Mouse (Mus musculus) thymus, adult 2 months (tissue): ENCODE measurements around the gene March9. TPM values are rescaled to one million over a fixed set of nuclear protein-coding genes. Genes with fewer than 3 reads are reported as not detected.
A peak's percentile ranks its signal among the peaks of the same experiment; 100 is the strongest.

Experiments
- DNase-seq: peaks from one replicate; pipeline ENCODE4 v3.0.0; 2021
- H3K27ac ChIP-seq: fragments of 200-500 bp; 2 replicates; pipeline ENCODE4 v1.5.1; 2012; ENCODE audit warnings: low read length, control low read depth; ENCODE audit not compliant: control insufficient read depth, insufficient read depth
- H3K27me3 ChIP-seq: fragments of 200-500 bp; 2 replicates; pipeline ENCODE4 v1.6.1; 2012; ENCODE audit warnings: mild to moderate bottlenecking, low read length, moderate library complexity, mixed read lengths; ENCODE audit not compliant: control insufficient read depth, insufficient read depth
- H3K36me3 ChIP-seq: fragments of 200-500 bp; 2 replicates; pipeline ENCODE4 v1.6.1; 2012; ENCODE audit warnings: mild to moderate bottlenecking, low read length, moderate library complexity; ENCODE audit not compliant: control insufficient read depth, insufficient read depth
- H3K4me1 ChIP-seq: fragments of 200-500 bp; replicated peaks from 2 replicates; pipeline ENCODE4 v1.6.1; 2012; ENCODE audit warnings: low read length; ENCODE audit not compliant: control insufficient read depth, insufficient read depth
- H3K4me3 ChIP-seq: fragments of 200-500 bp; 2 replicates; pipeline ENCODE4 v1.5.1; 2012; ENCODE audit warnings: mild to moderate bottlenecking, low read length, control low read depth, moderate library complexity; ENCODE audit not compliant: control insufficient read depth, insufficient read depth
- CTCF ChIP-seq: fragments of 200-500 bp; IDR thresholded peaks from 2 replicates; pipeline ENCODE4 v1.5.1; 2012; ENCODE audit warnings: mild to moderate bottlenecking, control low read depth, low read length, moderate library complexity, borderline replicate concordance; ENCODE audit not compliant: control insufficient read depth, poor library complexity, insufficient read depth; ENCODE audit errors: extremely low read depth
- POLR2A ChIP-seq: fragments of 200-500 bp; IDR thresholded peaks from 2 replicates; pipeline ENCODE4 v1.6.1; 2012; ENCODE audit warnings: mild to moderate bottlenecking, low read length, control low read depth, moderate library complexity; ENCODE audit not compliant: control insufficient read depth, poor library complexity, insufficient read depth; ENCODE audit errors: extremely low read depth
- WGBS: fragments of 180-500 bp; shearing (Covaris S2); methylation state at CpG from one replicate; pipeline ENCODE4 v1.1.7; 2018; 5-methylcytosine and 5-hydroxymethylcytosine counted together
- polyA plus RNA-seq: library from polyadenylated mRNA; depleted of rRNA; stranded (reverse); fragments of >200 nt; gene quantifications from 2 replicates; pipeline ENCODE4 v1.2.3, GENCODE M21; 2012

March9 gene
- polyA plus RNA-seq, 1 experiment = 5.4 TPM

DNA sequence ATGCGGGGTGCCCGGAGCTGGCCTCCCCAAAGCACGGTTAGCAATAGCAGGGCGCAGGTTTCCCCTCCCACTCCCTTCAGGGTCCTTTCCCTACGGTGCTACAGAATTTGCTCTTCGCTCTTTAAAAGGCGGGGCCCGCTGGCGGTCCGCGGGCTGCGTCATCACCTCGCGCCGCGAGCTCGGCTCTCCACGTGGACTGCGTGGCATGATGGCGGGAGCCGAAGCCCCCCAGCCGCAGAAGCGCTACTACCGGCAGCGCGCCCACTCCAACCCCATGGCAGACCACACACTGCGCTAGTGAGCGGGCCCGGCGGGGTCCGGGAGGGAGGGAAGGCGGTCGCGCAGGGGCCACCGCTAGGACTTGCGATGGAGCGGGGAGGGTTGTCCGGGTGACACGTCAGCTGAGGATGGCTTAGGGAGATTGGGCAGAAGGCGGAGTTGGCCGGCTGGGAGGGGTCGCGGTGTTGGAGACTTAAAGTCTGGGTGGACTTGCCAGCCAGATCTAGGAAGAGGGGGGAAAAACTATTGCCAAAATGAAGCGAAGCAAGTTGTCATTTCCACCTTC, 18.1 kb downstream of the March9 start:
- peak; percentile 74 for DNase-seq

DNA sequence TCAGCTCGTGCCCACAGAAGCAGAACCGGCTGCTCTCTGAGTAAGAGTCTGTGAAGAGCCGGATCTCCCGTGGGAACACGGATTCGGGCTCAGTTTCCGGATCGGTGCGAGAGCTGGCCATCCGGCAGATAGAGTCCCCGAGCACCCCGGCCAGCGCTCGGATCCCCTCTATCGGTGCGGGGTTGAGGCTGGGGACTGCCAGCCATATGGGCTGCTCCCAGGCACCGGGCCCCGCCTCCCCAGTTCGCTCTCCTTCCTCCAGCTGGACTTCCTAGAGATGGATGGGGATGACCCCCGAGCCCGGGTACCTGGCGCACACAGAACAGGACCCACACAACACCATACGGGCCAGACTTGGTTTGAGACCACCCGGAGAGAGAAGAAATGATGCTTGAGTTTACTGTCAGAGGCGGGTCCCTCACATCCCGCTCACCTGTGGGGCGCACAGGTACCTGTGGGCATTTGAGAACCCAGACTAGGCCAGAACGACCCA, 18.7 kb downstream of the March9 start, which contains the start of the genes Mettl1 and Eef1akmt3:
Gene Mettl1 (plus strand): TSS at position 141 of the 493 bp plus-strand sequence.
Gene Eef1akmt3 (minus strand): TSS at position 240 of the 493 bp plus-strand sequence.
- TF ChIP-seq CTCF (peak; percentile 3; the same call in 1 of the 2 replicates), POLR2A (0 out of 2 replicates have a peak, but pooled peaks have one; percentile 22)
- H3K36me3 ChIP-seq = no peaks in the 10 kb centered on the region
- H3K27me3 ChIP-seq = peaks cover 10% of the 10 kb centered on the region; the same call in 1 of the 2 replicates
- WGBS = 2% methylated on average over 28 of the region's 28 CpGs
- peak within 1 kb of the TSS; percentile 69 for H3K4me3 ChIP-seq
- no peak within 1 kb of the TSS for H3K27ac ChIP-seq
- peak; percentile 19 for DNase-seq
- peaks cover 13% of the 10 kb centered on the region for H3K4me1 ChIP-seq

More for the DNA sequence above, 18.1 kb downstream of the March9 start:
- Histone ChIP-seq H3K27me3 (peaks cover 10% of the 10 kb centered on the region; the same call in 1 of the 2 replicates), H3K4me3 (peak overlapping the region; percentile 69), H3K36me3 (no peaks in the 10 kb centered on the region), H3K27ac (no peak overlapping the region), H3K4me1 (peaks cover 13% of the 10 kb centered on the region)
- under 1% methylated on average over 44 of the region's 44 CpGs for WGBS
- TF ChIP-seq POLR2A (no peak), CTCF (peak; percentile 61; the same call in 1 of the 2 replicates)

DNA sequence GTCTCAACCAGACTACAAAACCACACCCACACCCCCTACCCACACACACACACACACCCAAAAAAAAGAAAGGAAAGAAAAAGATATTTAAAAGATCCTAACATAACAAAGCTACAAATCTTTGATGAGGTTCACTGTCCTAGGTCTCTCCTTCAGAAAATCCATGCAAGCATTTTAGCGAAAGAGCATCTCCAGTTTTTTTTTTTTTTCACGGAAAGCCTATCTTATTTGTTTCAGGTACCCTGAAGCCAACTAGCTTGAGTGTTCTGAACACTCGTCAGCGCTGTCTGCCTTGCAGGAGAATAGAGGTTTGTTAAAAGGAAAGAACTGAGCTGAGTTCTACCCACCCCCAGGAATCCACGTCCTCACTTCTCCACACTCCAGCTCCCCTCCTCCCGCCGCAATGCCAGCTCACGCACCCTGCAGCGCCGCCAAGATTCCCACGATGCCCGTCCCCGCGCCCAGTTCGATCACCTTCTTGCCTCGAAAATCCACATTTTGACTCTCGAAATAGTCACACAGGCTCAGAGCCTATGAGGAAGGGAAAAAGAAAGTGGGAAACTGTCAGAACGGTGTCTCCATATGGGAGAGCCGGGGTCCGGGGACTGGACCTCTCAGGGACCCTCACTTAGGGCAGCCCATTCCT, 19.3 kb downstream of the March9 start:
- 5% methylated on average over 20 of the region's 20 CpGs for WGBS
- no peak overlapping the region for H3K27ac ChIP-seq
- peak overlapping the region; percentile 69 for H3K4me3 ChIP-seq
- TF ChIP-seq CTCF = 0 out of 2 replicates have a peak, but pooled peaks have one; percentile 3
- TF ChIP-seq POLR2A = no peak
- peaks cover 10% of the 10 kb centered on the region; the same call in 1 of the 2 replicates for H3K27me3 ChIP-seq
- H3K36me3 ChIP-seq = no peaks in the 10 kb centered on the region
- H3K4me1 ChIP-seq = peaks cover 13% of the 10 kb centered on the region
- DNase-seq = no peak

DNA sequence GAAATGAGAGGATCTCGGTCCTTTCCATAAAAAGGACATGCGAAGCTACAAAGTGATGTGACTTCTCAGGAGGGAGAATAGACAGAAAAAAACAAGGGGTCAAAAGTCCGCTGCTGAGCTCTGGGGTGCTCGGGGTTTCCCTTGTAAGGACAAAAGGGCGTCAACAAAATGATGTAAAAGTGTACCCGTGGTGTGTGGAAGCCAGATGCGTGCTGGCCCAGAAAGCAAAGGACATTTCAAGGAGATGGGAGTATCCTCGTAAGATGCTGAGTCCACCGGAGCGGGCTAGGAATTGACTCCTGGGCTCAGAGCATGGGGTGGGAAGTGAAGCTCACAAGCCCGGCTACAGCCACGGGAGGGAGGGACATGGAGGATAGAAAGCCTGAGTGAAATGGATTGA, 22.3 kb downstream of the March9 start:
- H3K4me3 ChIP-seq = no peak overlapping the region
- 82% methylated on average over 12 of the region's 12 CpGs for WGBS
- no peaks in the 10 kb centered on the region for H3K36me3 ChIP-seq
- H3K27me3 ChIP-seq = peaks cover 10% of the 10 kb centered on the region; the same call in 1 of the 2 replicates
- TF ChIP-seq CTCF = no peak
- TF ChIP-seq POLR2A = no peak
- peaks cover 13% of the 10 kb centered on the region for H3K4me1 ChIP-seq
- DNase-seq = no peak
- H3K27ac ChIP-seq = no peak overlapping the region

DNA sequence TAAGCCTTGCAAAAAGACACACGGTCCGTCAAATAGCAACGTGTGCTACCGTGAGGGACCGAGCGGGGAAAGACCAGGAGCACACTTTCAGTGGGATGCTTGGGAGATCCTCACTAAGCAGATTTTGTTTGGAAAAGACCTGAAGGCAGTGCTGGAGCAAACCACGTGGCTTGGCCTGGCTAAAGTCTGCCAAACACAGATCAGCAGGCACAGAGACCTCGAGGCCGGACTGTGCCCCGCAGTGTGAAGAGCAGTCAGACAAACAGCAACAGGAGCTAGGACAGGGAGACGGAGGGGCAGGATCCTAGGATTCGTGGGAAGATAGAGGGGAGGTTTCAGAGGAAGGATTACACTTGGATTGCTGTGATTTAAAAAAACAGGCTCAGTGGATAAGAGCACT, 23.7 kb downstream of the March9 start:
- no peak for DNase-seq
- no peak for TF ChIP-seq POLR2A
- TF ChIP-seq CTCF = no peak
- no peaks in the 10 kb centered on the region for H3K36me3 ChIP-seq
- WGBS = 90% methylated on average over 12 of the region's 12 CpGs
- no peak overlapping the region for H3K4me3 ChIP-seq
- H3K27me3 ChIP-seq = peaks cover 9% of the 10 kb centered on the region; the same call in 1 of the 2 replicates
- H3K27ac ChIP-seq = no peak overlapping the region
- peaks cover 6% of the 10 kb centered on the region for H3K4me1 ChIP-seq

DNA sequence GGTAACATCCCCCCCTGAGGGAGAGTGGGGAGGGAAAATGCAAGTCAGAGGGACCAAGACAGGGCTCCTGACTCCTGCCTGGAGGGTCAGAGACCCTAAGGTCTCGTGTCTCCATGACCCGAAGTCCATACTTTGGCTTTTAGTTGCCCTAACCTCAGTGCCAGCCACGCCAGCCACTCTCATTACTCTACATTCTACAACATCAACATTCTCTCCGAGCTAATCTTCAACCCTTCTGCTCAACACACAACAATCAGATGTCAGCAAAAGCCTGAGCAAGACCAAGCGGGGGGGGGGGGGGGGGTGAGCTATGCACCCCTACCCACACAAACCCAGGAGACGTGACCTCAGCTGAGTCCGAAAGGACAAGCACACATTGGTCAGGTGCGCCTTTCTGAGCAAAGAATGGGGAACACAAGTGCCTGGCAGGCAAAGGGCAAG, 26.7 kb downstream of the March9 start:
- no peak for DNase-seq
- 88% methylated on average over 8 of the region's 8 CpGs for WGBS
- H3K36me3 ChIP-seq = no peaks in the 10 kb centered on the region; the same call in 1 of the 2 replicates
- TF ChIP-seq CTCF = no peak
- no peak for TF ChIP-seq POLR2A
- no peak overlapping the region for H3K27ac ChIP-seq
- H3K4me1 ChIP-seq = peaks cover 4% of the 10 kb centered on the region; the same call in 1 of the 2 replicates
- no peaks in the 10 kb centered on the region for H3K27me3 ChIP-seq
- no peak overlapping the region for H3K4me3 ChIP-seq
